ENCODE assay signal across 10 mouse cellular contexts in the genomic region with DNA sequence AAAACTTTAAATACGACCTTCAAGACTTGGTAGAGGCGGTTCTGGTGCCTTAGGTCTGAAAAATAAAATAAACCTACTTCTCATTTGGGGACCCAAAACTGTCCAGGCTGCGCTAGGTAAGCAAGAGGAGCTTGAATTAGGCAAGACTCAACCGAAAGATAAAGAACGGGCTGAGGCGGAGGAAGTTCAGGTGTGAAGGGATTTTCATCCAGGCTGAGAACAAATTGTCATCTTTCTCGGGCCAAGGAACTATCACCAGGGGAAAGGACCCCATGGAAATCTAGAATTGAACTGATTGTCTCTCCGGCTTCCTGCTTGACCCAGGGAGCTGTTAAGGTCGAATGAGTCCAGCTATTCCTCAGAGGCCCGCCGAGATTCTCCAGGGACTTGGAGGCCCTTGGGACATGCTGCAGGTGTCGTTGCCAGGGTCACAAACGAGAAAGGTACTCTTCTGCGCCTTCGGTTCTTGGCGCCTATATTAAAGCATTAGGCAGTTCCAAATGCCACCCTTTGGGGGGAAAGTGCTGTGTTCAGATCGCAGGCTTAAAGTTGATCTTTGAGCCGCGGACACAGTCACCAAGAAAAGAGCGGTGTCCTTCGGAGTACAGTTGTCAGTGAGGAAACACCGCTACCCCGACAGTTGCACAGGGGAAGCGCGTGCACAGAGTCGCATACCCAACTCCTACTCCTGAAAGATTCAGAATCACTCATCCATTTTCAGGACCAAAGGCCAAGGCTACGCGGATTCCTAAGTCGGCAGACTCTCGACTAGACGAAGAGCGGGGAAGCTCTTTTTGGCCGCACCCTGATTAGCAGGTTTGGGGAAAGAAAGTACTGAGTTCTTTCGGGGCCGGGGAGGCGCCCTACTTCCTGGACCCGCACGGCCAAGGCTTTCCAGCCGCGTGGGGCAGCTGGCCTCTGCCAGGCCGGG. TPM values are rescaled to one million over a fixed set of nuclear protein-coding genes. Genes with fewer than 3 reads are reported as not detected.
DNase-seq lines count a peak whose midpoint lies in the region; ATAC-seq and TF ChIP-seq lines count a peak whose summit lies in the region.
"Had no signal": no experiment of that assay in that cellular context is flagged by ENCODE, and none has a peak within 500 bp of the region (broad histone marks: within the 10 kb centered on the region; RNA-seq: fewer than 3 reads in every experiment).

No protein-coding gene starts in this region.

- H3K9me3 ChIP-seq in heart, embryonic 16.5 days (replicated peaks; ENCODE audit: control insufficient read depth, low read length) = no peaks in the 10 kb centered on the region
- H3K9me3 ChIP-seq in intestine, embryonic 14.5 days (ENCODE audit: control insufficient read depth, low read length) = no peaks in the 10 kb centered on the region

- H3K79me2 ChIP-seq in myocyte (ENCODE audit: control insufficient read depth, insufficient read depth) = no peaks in the 10 kb centered on the region

- peaks cover 17% of the 10 kb centered on the region for H3K4me1 ChIP-seq in heart, embryonic 16.5 days (ENCODE audit: control insufficient read depth, insufficient read depth, low read length)
- H3K4me1 ChIP-seq in intestine, embryonic 14.5 days (replicated peaks; ENCODE audit: control insufficient read depth, insufficient read depth, low read length) = peaks cover 5% of the 10 kb centered on the region; the same call in 1 of the 2 replicates

- no peak for TF ChIP-seq POLR2A in myocyte (IDR thresholded peaks at IDR 0.05; ENCODE audit: insufficient read length, low read depth)

- no peak for ATAC-seq in heart, embryonic 16.5 days (replicated peaks; ENCODE audit: extremely low read depth, insufficient read depth, low FRiP score)
- ATAC-seq in intestine, embryonic 14.5 days (replicated peaks; ENCODE audit: low FRiP score, low TSS enrichment, low read depth) = no peak

- peak overlapping the region; percentile 67 for H3K4me2 ChIP-seq in heart, embryonic 16.5 days (ENCODE audit: low read depth, low read length)
- peak overlapping the region; percentile 51 for H3K4me2 ChIP-seq in intestine, embryonic 14.5 days (ENCODE audit: low read length)
- peak overlapping the region; percentile 65 for H3K4me2 ChIP-seq in myocyte (ENCODE audit: low read depth)

- DNase-seq in heart, postnatal 10 days = no peak
- peak; percentile 49 for DNase-seq in embryo, embryonic 11 days
- DNase-seq in intestine, embryonic 14.5 days (ENCODE audit: low spot score) = peak; percentile 70
- DNase-seq in thymus, postnatal 4 days = no peak
- DNase-seq in cerebellum, postnatal 25 days = no peak
- DNase-seq in right cerebral cortex, postnatal 25 days = no peak

- intact Hi-C loops in heart, postnatal 10 days (cut with DNase I) = loop anchor here (2.0 to 5.0 kb wide), 3 partner anchors 15 to 1011 kb away; a partner anchor contains a TSS

- no peak overlapping the region for H3ac ChIP-seq in myocyte (ENCODE audit: control insufficient read depth, insufficient read length)

- H3K4me3 ChIP-seq in heart, embryonic 16.5 days (ENCODE audit: low read length) = peak overlapping the region; percentile 43
- H3K4me3 ChIP-seq in intestine, embryonic 14.5 days (ENCODE audit: low read depth, low read length) = peak overlapping the region; percentile 22; the same call in 1 of the 2 replicates
- H3K4me3 ChIP-seq in myocyte = peak overlapping the region; percentile 9

- H3K36me3 ChIP-seq in heart, embryonic 16.5 days (ENCODE audit: control insufficient read depth, insufficient read depth) = no peaks in the 10 kb centered on the region
- H3K36me3 ChIP-seq in intestine, embryonic 14.5 days (ENCODE audit: control insufficient read depth, insufficient read depth, low read length) = no peaks in the 10 kb centered on the region
- no peaks in the 10 kb centered on the region for H3K36me3 ChIP-seq in myocyte (ENCODE audit: control insufficient read depth, insufficient read depth)

- H3K9ac ChIP-seq in heart, embryonic 16.5 days (ENCODE audit: low read length) = no peak overlapping the region
- no peak overlapping the region for H3K9ac ChIP-seq in intestine, embryonic 14.5 days (ENCODE audit: low read length)

- 2% methylated on average over 41 of the region's 41 CpGs for WGBS in heart, embryonic 16.5 days
- 1% methylated on average over 41 of the region's 41 CpGs for WGBS in intestine, embryonic 14.5 days

- H3K27ac ChIP-seq in heart, embryonic 16.5 days (ENCODE audit: low read length) = no peak overlapping the region
- no peak overlapping the region for H3K27ac ChIP-seq in intestine, embryonic 14.5 days (ENCODE audit: low read depth)

- peaks cover 85% of the 10 kb centered on the region for H3K27me3 ChIP-seq in heart, embryonic 16.5 days (ENCODE audit: control insufficient read depth, insufficient read depth, low read length)
- peaks cover 97% of the 10 kb centered on the region for H3K27me3 ChIP-seq in intestine, embryonic 14.5 days (replicated peaks; ENCODE audit: control insufficient read depth, insufficient read depth, low read length)
- H3K27me3 ChIP-seq in myocyte (ENCODE audit: control insufficient read depth, insufficient read depth, insufficient read length) = peaks cover 66% of the 10 kb centered on the region

TF ChIP-seq in myocyte, 11 proteins besides CTCF, POLR2A, EP300 and RAD21:
- no peak for TF ChIP-seq CEBPB (IDR thresholded peaks at IDR 0.05; ENCODE audit: insufficient read depth, poor library complexity, severe bottlenecking)
- no peak for TF ChIP-seq SRF (IDR thresholded peaks at IDR 0.05; ENCODE audit: control insufficient read depth, insufficient read length, low read depth)
- no peak for TF ChIP-seq TCF12 (IDR thresholded peaks at IDR 0.05; ENCODE audit: insufficient read depth, poor library complexity, severe bottlenecking)
- TF ChIP-seq MAX (IDR thresholded peaks at IDR 0.05; ENCODE audit: low read depth) = no peak
- no peak for TF ChIP-seq TCF3 (IDR thresholded peaks at IDR 0.05; ENCODE audit: insufficient read length, low read depth)
- no peak for TF ChIP-seq REST (IDR thresholded peaks at IDR 0.05; ENCODE audit: insufficient read depth, insufficient read length)
- TF ChIP-seq E2F4 (IDR thresholded peaks at IDR 0.05; ENCODE audit: insufficient read depth) = no peak
- TF ChIP-seq USF1 (IDR thresholded peaks at IDR 0.05; ENCODE audit: low read depth) = no peak
- no peak for TF ChIP-seq POLR2AphosphoS2 (IDR thresholded peaks at IDR 0.05; ENCODE audit: insufficient read length, low read depth)
- no peak for TF ChIP-seq MYOD1 (IDR thresholded peaks at IDR 0.05; ENCODE audit: control insufficient read depth in 1 of 3, insufficient read length in 2 of 3, low read depth in 2 of 3)
- no peak for TF ChIP-seq MYOG (IDR thresholded peaks at IDR 0.05; ENCODE audit: control insufficient read depth in 1 of 3, insufficient read depth in 1 of 3, insufficient read length in 2 of 3, low read depth in 2 of 3)

RNA-seq across cellular contexts. Expression of a gene that starts 1.2 kb away (rescaled TPM):
- polyA plus RNA-seq in heart, embryonic 16.5 days (2015; fragmentation: Nextera tagmentation; extraction: Ambion mirVana) = 0.16 TPM in 1 of 2 replicates, not detected in the other
- total RNA-seq in heart, postnatal 10 days (2021) = not detected
- polyA plus RNA-seq in intestine, embryonic 14.5 days (2014; fragmentation: Nextera tagmentation; extraction: Ambion mirVana) = 0.73 and 1.4 TPM in 2 replicates
- 0.36 TPM for polyA plus RNA-seq in myocyte (2012; fragmentation: generic; extraction: Trizol)
- total RNA-seq: layer of hippocampus, postnatal 25 days; MEL had no signal

RNA-seq across cellular contexts. Expression of a gene that starts 7.1 kb away (rescaled TPM):
- not detected in 2 replicates for polyA plus RNA-seq in heart, embryonic 16.5 days (2015; fragmentation: Nextera tagmentation; extraction: Ambion mirVana)
- not detected for total RNA-seq in heart, postnatal 10 days (2021)
- polyA plus RNA-seq in intestine, embryonic 14.5 days (2014; fragmentation: Nextera tagmentation; extraction: Ambion mirVana) = 1.6 and 1.8 TPM in 2 replicates
- 0.76 TPM for polyA plus RNA-seq in myocyte (2012; fragmentation: generic; extraction: Trizol)
- total RNA-seq: layer of hippocampus, postnatal 25 days had no signal

RNA-seq across cellular contexts. Expression of a gene that starts 18.6 kb away (rescaled TPM):
- polyA plus RNA-seq in heart, embryonic 16.5 days (2015; fragmentation: Nextera tagmentation; extraction: Ambion mirVana) = 135 and 144 TPM in 2 replicates
- total RNA-seq in heart, postnatal 10 days (2021) = 10 to 100 TPM; 45.9 to 48.4 TPM
- 235 TPM in 2 replicates for polyA plus RNA-seq in intestine, embryonic 14.5 days (2014; fragmentation: Nextera tagmentation; extraction: Ambion mirVana)
- polyA plus RNA-seq in myocyte (2012; fragmentation: generic; extraction: Trizol) = 99.7 TPM

Comparison
In these comparisons a context has a peak if more than half of its experiments do, and no peak if none do; other contexts are left out.
1. DNase-seq: peak in embryo, embryonic 11 days (single experiment) and intestine, embryonic 14.5 days (single experiment); none in heart, postnatal 10 days (0 of 2), thymus, postnatal 4 days (single experiment), cerebellum, postnatal 25 days (0 of 2) and right cerebral cortex, postnatal 25 days (single experiment).
2. Peak in every context shown above with its lines, with median percentiles within 50 percentile points of each other: H3K4me2 ChIP-seq and H3K4me3 ChIP-seq.